In the genomic region with DNA sequence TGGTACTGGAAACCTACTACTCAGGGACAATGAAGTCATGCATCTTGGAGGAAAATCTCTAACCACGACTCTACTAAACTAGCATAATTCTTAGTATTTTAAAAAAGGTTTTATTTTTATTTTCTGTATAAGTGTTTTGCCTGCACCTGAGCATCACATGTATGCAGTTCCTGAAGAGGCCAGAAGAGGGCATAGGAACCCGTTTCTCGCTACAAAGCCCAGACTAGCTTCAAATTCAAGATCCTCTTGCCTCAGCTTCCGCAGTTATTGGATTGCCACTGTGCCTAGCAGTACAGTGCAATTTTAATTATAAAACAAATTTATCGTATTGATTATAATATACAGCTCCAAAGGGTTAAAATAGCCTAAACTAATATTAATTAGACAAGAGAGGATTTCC, we compare ENCODE assay signal across 8 mouse cellular contexts. TPM values are rescaled to one million over a fixed set of nuclear protein-coding genes. Genes with fewer than 3 reads are reported as not detected.
DNase-seq lines count a peak whose midpoint lies in the region; ATAC-seq and TF ChIP-seq lines count a peak whose summit lies in the region.

No protein-coding gene starts in this region.

- H3K9ac ChIP-seq in intestine, embryonic 14.5 days (ENCODE audit: low read length) = no peak overlapping the region
- no peak overlapping the region for H3K9ac ChIP-seq in intestine, embryonic 16.5 days (ENCODE audit: low read depth, low read length)
- no peak overlapping the region for H3K9ac ChIP-seq in liver, adult 2 months (ENCODE audit: low read depth, low read length)
- H3K9ac ChIP-seq in midbrain, embryonic 16.5 days (ENCODE audit: low read depth, low read length) = no peak overlapping the region

- no peaks in the 10 kb centered on the region for H3K27me3 ChIP-seq in intestine, embryonic 14.5 days (replicated peaks; ENCODE audit: control insufficient read depth, insufficient read depth, low read length)
- no peaks in the 10 kb centered on the region for H3K27me3 ChIP-seq in intestine, embryonic 16.5 days (replicated peaks; ENCODE audit: control insufficient read depth, insufficient read depth, low read length)
- no peaks in the 10 kb centered on the region for H3K27me3 ChIP-seq in liver, adult 2 months (ENCODE audit: control insufficient read depth, insufficient read depth, low read length)
- no peaks in the 10 kb centered on the region for H3K27me3 ChIP-seq in midbrain, embryonic 16.5 days (ENCODE audit: control insufficient read depth, insufficient read depth, low read depth, low read length)

- H3K4me2 ChIP-seq in intestine, embryonic 14.5 days (ENCODE audit: low read length) = no peak overlapping the region
- no peak overlapping the region for H3K4me2 ChIP-seq in intestine, embryonic 16.5 days (ENCODE audit: low read depth, low read length)
- H3K4me2 ChIP-seq in midbrain, embryonic 16.5 days (ENCODE audit: low read length) = no peak overlapping the region

- H3K9me3 ChIP-seq in intestine, embryonic 14.5 days (ENCODE audit: control insufficient read depth, low read length) = no peaks in the 10 kb centered on the region
- H3K9me3 ChIP-seq in intestine, embryonic 16.5 days (ENCODE audit: control insufficient read depth, low read length) = no peaks in the 10 kb centered on the region
- no peaks in the 10 kb centered on the region for H3K9me3 ChIP-seq in midbrain, embryonic 16.5 days (replicated peaks; ENCODE audit: control insufficient read depth, low read length, poor library complexity, severe bottlenecking)

- no peaks in the 10 kb centered on the region for H3K79me2 ChIP-seq in liver, adult 2 months (ENCODE audit: control insufficient read depth, insufficient read depth, low read length)

- H3K27ac ChIP-seq in intestine, embryonic 14.5 days (ENCODE audit: low read depth) = no peak overlapping the region
- no peak overlapping the region for H3K27ac ChIP-seq in intestine, embryonic 16.5 days (ENCODE audit: low read length)
- no peak overlapping the region for H3K27ac ChIP-seq in embryonic fibroblast, embryonic 13.5 days (ENCODE audit: insufficient read depth, low read length)
- no peak overlapping the region for H3K27ac ChIP-seq in liver, adult 2 months (replicated peaks; ENCODE audit: insufficient read depth, low read depth, low read length)
- H3K27ac ChIP-seq in midbrain, embryonic 16.5 days (ENCODE audit: low read length) = no peak overlapping the region

- peak; percentile 13; the same call in 1 of the 2 replicates for TF ChIP-seq CTCF in embryonic fibroblast, embryonic 13.5 days (IDR thresholded peaks at IDR 0.05; ENCODE audit: borderline replicate concordance, insufficient read depth, low read length)
- TF ChIP-seq CTCF in liver, adult 2 months (IDR thresholded peaks at IDR 0.05; ENCODE audit: low read depth, low read length) = peak; percentile 59

- no peaks in the 10 kb centered on the region for H3K4me1 ChIP-seq in intestine, embryonic 14.5 days (replicated peaks; ENCODE audit: control insufficient read depth, insufficient read depth, low read length)
- H3K4me1 ChIP-seq in intestine, embryonic 16.5 days (ENCODE audit: control insufficient read depth, insufficient read depth, low read length) = no peaks in the 10 kb centered on the region
- no peaks in the 10 kb centered on the region for H3K4me1 ChIP-seq in embryonic fibroblast, embryonic 13.5 days (ENCODE audit: control insufficient read depth, insufficient read depth, low read length)
- H3K4me1 ChIP-seq in liver, adult 2 months (ENCODE audit: control insufficient read depth, insufficient read depth, low read length) = peaks cover 10% of the 10 kb centered on the region
- no peaks in the 10 kb centered on the region for H3K4me1 ChIP-seq in midbrain, embryonic 16.5 days (ENCODE audit: control insufficient read depth, insufficient read depth, low read length)

- DNase-seq in intestine, embryonic 14.5 days (ENCODE audit: low spot score) = peak; percentile 71
- peak; percentile 80 for DNase-seq in CD4-positive, CD25-positive, alpha-beta regulatory T cell, adult 2 months (ENCODE audit: low read depth, low spot score)
- DNase-seq in R1 (ENCODE audit: low read depth, low spot score) = peak; percentile 52
- DNase-seq in liver, adult 2 months (ENCODE audit: extremely low read depth, low read depth, low spot score) = peak; percentile 59
- DNase-seq in spleen, adult 12 weeks (ENCODE audit: low spot score) = peak; percentile 42

- TF ChIP-seq POLR2A in embryonic fibroblast, embryonic 13.5 days (IDR thresholded peaks at IDR 0.05; ENCODE audit: low read depth, low read length) = no peak
- no peak for TF ChIP-seq POLR2A in liver, adult 2 months (IDR thresholded peaks at IDR 0.05; ENCODE audit: extremely low read depth, insufficient read depth, low read length)

- no peaks in the 10 kb centered on the region for H3K36me3 ChIP-seq in intestine, embryonic 14.5 days (ENCODE audit: control insufficient read depth, insufficient read depth, low read length)
- no peaks in the 10 kb centered on the region for H3K36me3 ChIP-seq in intestine, embryonic 16.5 days (ENCODE audit: control insufficient read depth, insufficient read depth, low read length)
- no peaks in the 10 kb centered on the region for H3K36me3 ChIP-seq in liver, adult 2 months (ENCODE audit: control insufficient read depth, insufficient read depth, low read length)
- 0 out of 2 replicates have a peak, but pooled peaks cover 5% of the 10 kb centered on the region for H3K36me3 ChIP-seq in midbrain, embryonic 16.5 days (ENCODE audit: control insufficient read depth, insufficient read depth, low read length)

- no peak for ATAC-seq in intestine, embryonic 14.5 days (replicated peaks; ENCODE audit: low FRiP score, low TSS enrichment, low read depth)
- ATAC-seq in intestine, embryonic 16.5 days = no peak
- ATAC-seq in midbrain, embryonic 16.5 days = no peak

- WGBS in intestine, embryonic 14.5 days = 19% methylated on average over 5 of the region's 5 CpGs
- WGBS in intestine, embryonic 16.5 days = 19% methylated on average over 5 of the region's 5 CpGs
- WGBS in liver, adult 2 months = 25% methylated on average over 5 of the region's 5 CpGs
- 11% methylated on average over 5 of the region's 5 CpGs for WGBS in midbrain, embryonic 16.5 days

- no peak overlapping the region for H3K4me3 ChIP-seq in intestine, embryonic 14.5 days (ENCODE audit: low read depth, low read length)
- H3K4me3 ChIP-seq in intestine, embryonic 16.5 days (ENCODE audit: low read length) = no peak overlapping the region
- no peak overlapping the region for H3K4me3 ChIP-seq in embryonic fibroblast, embryonic 13.5 days (ENCODE audit: insufficient read depth, low read length)
- H3K4me3 ChIP-seq in liver, adult 2 months (ENCODE audit: insufficient read depth, low read depth, low read length) = no peak overlapping the region
- H3K4me3 ChIP-seq in midbrain, embryonic 16.5 days (ENCODE audit: low read depth, low read length) = no peak overlapping the region

RNA-seq across cellular contexts. Expression of a gene that starts 31.0 kb away (rescaled TPM):
- 32.0 and 34.8 TPM in 2 replicates for polyA plus RNA-seq in intestine, embryonic 14.5 days (2014; fragmentation: Nextera tagmentation; extraction: Ambion mirVana)
- 14.2 and 17.0 TPM in 2 replicates for polyA plus RNA-seq in intestine, embryonic 16.5 days (2015; fragmentation: Nextera tagmentation; extraction: Ambion mirVana)
- polyA plus RNA-seq in embryonic fibroblast, embryonic 13.5 days (2011; ENCODE audit: insufficient read length, low read depth, missing spikeins) = 74.9 and 92.9 TPM in 2 replicates
- 15.6 and 16.2 TPM in 2 replicates for total RNA-seq in liver, adult 2 months (2014; rRNA removed)
- 1.8 and 3.6 TPM in 2 replicates for polyA plus RNA-seq in liver, adult 2 months (2012; rRNA removed)
- polyA plus RNA-seq in midbrain, embryonic 16.5 days (2015; fragmentation: Nextera tagmentation; extraction: Ambion mirVana) = 24.1 and 26.2 TPM in 2 replicates

RNA-seq across cellular contexts. Expression of a gene that starts 31.6 kb away (rescaled TPM):
- polyA plus RNA-seq in intestine, embryonic 14.5 days (2014; fragmentation: Nextera tagmentation; extraction: Ambion mirVana) = 6.9 and 8.6 TPM in 2 replicates
- 5.1 and 5.4 TPM in 2 replicates for polyA plus RNA-seq in intestine, embryonic 16.5 days (2015; fragmentation: Nextera tagmentation; extraction: Ambion mirVana)
- polyA plus RNA-seq in embryonic fibroblast, embryonic 13.5 days (2011; ENCODE audit: insufficient read length, low read depth, missing spikeins) = 10.4 and 11.5 TPM in 2 replicates
- total RNA-seq in liver, adult 2 months (2014; rRNA removed) = 1.5 and 1.7 TPM in 2 replicates
- polyA plus RNA-seq in liver, adult 2 months (2012; rRNA removed) = 0.40 and 0.62 TPM in 2 replicates
- 171 and 177 TPM in 2 replicates for polyA plus RNA-seq in midbrain, embryonic 16.5 days (2015; fragmentation: Nextera tagmentation; extraction: Ambion mirVana)

Comparison
In these comparisons a context has a peak if more than half of its experiments do, and no peak if none do; other contexts are left out.
1. RNA of a gene that starts 31.6 kb away (polyA plus RNA-seq): 171 to 177 TPM in midbrain, embryonic 16.5 days; 10.4 to 11.5 TPM in embryonic fibroblast, embryonic 13.5 days, 6.9 to 8.6 TPM in intestine, embryonic 14.5 days, 5.1 to 5.4 TPM in intestine, embryonic 16.5 days and 0.40 to 0.62 TPM in liver, adult 2 months; every median in the first group is over 10 times any median in the second.
2. Peak in every context shown above with its lines, with median percentiles within 50 percentile points of each other: DNase-seq.